Mouse (Mus musculus) thymus, postnatal 25 days (tissue): ENCODE data around the gene Tcp11l1.

Experiments
- DNase-seq: peaks from one replicate; pipeline ENCODE4 v3.0.0; 2022

The Tcp11l1 gene

GRCm38 (mm10) chr2:104710670-104711370 is 1.1 kb downstream of the Tcp11l1 start:
- no peak for DNase-seq

- DNase-seq: no peak
Measured at GRCm38 (mm10) chr2:104709786-104710337, 2.1 kb downstream of the Tcp11l1 start.

GRCm38 (mm10) chr2:104704355-104704754 is 7.6 kb downstream of the Tcp11l1 start:
- DNase-seq: no peak

DNA sequence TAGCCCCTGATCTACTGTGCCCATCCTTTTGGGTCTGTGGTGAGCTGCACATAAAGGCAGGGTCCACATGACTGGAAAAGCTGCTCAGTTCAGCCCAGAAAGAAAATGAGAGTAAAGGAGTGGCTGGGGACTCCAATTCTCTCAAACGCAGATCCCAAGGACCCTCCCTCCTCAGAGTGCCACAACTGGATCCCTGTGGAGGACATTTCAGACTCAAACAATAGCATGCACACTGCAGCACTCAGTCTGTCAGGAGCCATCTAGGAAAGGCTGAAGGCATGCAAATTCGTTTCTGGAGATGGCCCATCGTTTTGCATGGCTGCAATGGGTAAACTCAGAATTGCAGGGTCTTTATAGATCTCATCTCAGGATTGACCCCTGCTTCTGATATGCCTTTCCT is 8.8 kb downstream of the Tcp11l1 start:
- no peak for DNase-seq

- no peak for DNase-seq
Measured at GRCm38 (mm10) chr2:104699659-104700058, 12.3 kb downstream of the Tcp11l1 start.

DNA sequence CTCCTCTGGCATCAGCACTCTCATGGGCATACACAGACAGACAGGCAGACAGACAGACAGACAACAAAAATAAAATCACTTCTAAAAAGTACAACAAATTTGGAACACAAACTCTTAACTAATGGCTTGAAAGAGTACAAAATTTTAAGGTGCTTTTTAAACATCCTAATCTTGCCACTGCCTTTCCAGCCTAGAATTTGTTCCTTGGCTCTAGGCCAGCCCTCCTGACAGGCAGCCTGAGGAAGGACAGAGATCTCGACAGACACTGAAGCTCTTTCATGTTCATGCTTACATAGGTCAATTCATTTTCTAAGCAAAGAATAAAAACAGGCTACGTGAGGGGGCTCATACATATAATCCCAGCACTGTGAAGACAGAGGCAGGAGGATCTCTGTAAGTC is 19.4 kb downstream of the Tcp11l1 start:
- no peak for DNase-seq

GRCm38 (mm10) chr2:104690720-104691119 is 21.2 kb downstream of the Tcp11l1 start:
- DNase-seq: no peak

DNA sequence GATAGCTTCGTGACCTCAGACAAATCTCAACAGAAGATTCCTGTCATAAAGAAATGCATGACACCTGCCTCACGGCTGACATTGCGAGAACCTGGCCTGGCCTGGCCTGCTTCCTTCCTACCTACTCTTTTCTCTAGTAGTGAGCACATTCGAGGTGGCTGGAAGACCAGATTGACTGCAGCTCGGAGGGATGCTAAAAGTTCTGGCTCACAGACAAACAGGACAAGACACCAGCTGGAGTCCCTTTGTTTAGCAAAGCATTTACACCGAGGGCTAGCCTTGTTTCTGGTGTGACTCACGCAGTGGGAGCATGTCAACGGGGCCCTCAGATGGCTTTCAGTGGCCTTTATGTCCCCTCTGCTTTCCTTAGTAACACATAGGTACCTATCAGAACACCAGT is 23.2 kb downstream of the Tcp11l1 start:
- no peak for DNase-seq

DNA sequence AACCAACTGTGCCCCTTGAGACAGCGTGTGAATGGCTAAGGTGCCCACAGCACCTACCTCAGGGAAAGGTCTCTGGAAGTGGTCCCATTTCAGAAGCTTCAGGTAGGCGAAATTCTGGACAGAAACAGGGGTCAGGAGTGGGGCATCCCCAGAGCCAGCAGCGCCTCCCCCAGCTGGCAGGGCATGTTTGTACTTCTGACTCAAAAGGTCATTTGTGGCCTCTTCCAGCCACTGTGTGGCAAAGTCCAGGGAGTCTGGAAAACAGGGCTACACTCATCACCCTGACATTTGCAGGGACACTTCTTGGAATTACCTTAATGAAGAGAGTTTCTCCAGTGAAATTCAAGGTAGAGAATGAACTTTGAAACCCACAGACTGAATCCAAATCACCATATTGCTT is 23.6 kb downstream of the Tcp11l1 start:
- no peak for DNase-seq

- no peak for DNase-seq
Measured at GRCm38 (mm10) chr2:104687261-104687660, 24.7 kb downstream of the Tcp11l1 start.

DNA sequence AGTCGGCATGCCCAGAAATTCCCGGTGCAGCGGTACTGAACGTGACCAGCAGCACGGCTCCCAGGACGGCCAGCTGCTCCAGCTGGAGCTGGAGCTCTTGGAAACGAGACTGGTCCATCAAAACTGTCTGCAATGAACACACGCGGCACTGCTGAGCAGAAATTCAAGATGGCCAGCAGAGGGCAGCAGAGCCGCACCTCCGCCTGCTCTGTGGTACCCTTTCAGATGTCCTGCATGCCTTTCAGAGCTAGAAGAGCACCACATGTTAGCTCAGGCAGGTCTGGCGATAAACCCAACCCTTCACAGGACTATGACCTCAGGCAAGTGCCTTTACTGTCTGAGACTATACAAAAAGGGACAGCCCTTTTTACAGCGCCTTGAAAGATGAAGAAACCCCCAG is 26.6 kb downstream of the Tcp11l1 start:
- peak; percentile 75 for DNase-seq

DNA sequence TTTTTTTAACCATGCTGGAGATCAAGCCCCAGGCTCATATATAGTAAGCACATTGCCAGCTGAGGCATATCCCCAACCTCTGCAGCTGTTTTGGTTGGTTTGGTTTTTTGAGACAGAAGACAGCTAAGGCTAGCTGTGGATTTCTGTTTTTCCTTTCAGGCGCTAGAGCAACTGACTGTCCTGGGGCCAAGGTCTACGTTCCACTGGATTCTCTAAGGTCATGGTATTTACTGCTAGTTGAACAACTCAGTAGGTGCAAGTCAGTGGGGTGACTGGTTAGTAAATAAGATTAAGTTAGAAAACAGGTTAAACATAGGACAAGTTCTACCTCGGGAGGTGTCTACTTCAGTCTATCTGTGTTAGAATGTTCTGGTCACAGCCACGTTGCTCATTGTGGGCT is 27.2 kb downstream of the Tcp11l1 start:
- no peak for DNase-seq

DNA sequence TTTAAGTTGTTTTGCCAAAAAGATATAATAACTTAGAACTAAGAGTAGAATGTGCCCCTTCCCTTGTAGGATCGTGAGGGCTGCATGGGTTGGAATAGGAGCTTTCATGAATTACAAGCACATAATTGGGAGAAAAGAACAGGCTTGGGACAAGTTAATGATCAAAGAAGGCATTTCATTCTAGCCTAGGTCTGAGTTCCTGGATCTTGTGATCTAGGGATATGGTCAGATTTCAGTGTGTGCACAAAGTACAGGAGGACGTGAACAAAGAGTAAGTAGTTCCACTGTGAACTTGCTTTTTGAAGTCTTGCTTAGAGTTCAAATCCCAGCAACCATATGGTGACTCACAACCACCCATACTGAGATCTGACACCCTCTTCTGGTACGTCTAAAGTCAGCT is 34.6 kb downstream of the Tcp11l1 start:
- DNase-seq: no peak

- DNase-seq: no peak
Measured at GRCm38 (mm10) chr2:104671724-104672123, 40.2 kb downstream of the Tcp11l1 start.

DNA sequence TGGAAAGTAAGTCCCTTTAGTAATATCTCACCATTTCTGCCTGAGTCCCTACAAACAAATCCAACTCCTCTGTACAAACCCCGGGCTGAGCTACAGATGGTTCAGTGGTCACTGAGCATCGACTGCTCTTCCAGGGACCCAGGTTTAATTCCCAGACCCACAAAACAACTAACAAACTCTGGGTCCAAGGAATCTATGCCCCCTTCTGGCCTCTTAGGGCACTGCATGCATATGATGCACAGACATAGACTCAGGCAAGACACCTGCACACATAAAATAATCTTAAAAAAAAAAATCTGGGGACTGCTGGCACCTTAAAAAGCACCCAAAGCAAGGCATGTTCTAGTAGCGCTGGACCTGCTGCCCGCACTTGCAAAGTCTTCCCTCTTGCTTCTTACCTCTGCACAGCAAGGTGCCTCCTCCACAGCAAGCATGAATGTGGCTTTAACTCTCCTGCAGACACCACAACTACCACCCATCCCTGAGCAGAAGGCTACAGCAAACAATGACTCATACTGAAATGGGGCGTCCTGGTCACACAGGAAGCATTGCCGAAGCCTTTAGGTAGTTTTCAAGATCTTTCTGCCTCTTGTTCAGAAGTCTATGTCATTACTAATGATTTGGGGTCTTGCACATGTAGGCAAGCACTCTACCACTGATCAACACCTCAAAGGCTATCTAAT is 42.7 kb downstream of the Tcp11l1 start:
- peak; percentile 27 for DNase-seq

- DNase-seq: no peak
Measured at GRCm38 (mm10) chr2:104663372-104664100, 48.4 kb downstream of the Tcp11l1 start.

DNA sequence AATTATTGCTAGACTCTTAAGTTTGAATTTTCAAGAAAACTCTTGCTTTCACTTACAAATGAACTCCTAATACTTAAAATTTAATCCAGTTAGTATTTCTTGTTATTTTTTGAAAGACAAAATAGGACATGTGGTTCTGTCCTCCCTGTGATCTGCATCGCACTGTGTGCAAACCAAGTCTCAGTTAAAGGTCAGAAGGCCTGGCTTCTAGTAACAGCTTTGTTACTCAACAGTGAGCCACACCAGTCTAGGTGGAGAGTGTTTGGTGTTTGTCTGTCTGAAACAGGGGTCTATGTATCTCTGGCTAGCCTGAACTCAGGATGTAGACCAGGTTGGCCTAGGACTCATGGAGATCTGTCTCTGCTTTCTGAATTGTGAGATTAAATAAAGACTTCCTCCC is 53.3 kb downstream of the Tcp11l1 start:
- DNase-seq: no peak

- DNase-seq: no peak
Measured at GRCm38 (mm10) chr2:104615985-104616711, 95.8 kb downstream of the Tcp11l1 start.

GRCm38 (mm10) chr2:104614786-104615185 is 97.2 kb downstream of the Tcp11l1 start:
- DNase-seq: no peak
